Mouse (Mus musculus): ENCODE data around the gene Smad3.

- TF ChIP-seq CTCF (IDR thresholded peaks at IDR 0.05; ENCODE audit: insufficient read depth, low read length) (no peak), POLR2A (IDR thresholded peaks at IDR 0.05; ENCODE audit: borderline replicate concordance, extremely low read depth, low read depth, low read length) (no peak)
Measured at GRCm38 (mm10) chr9:63612565-63613515, 145.0 kb downstream of the Smad3 start.
